Mouse (Mus musculus) midbrain, embryonic 14.5 days (tissue): ENCODE measurements at regions not wholly inside any gene's neighbourhood (a gene's known extent, or its start where the extent isn't known, plus 50 kb on each side); places are given as distances from the start of the nearest gene placed in this dataset.

ENCODE experiments used
- ATAC-seq: fragments of 200-750 bp; cut with Nextera tagmentation; 2 replicates; pipeline ENCODE4 v1.8.0; 2017; ENCODE audit warnings: moderate number of reproducible peaks, moderate library complexity; ENCODE audit not compliant: low FRiP score, low TSS enrichment
- DNase-seq: peaks from one replicate; pipeline ENCODE4 v3.0.0-alpha.2; 2015
- H3K27ac ChIP-seq: fragments of 300-500 bp; sonication (generic); replicated peaks from 2 replicates; pipeline ENCODE4 v1.5.1; 2014; ENCODE audit warnings: mild to moderate bottlenecking, low read depth, low read length, moderate library complexity
- H3K27me3 ChIP-seq: fragments of 300-500 bp; sonication (generic); 2 replicates; pipeline ENCODE4 v1.6.1; 2014; ENCODE audit warnings: low read length, control low read depth, mixed read lengths; ENCODE audit not compliant: control insufficient read depth, insufficient read depth
- H3K36me3 ChIP-seq: fragments of 300-500 bp; sonication (generic); 2 replicates; pipeline ENCODE4 v1.6.1; 2014; ENCODE audit warnings: low read length, control low read depth; ENCODE audit not compliant: control insufficient read depth, insufficient read depth
- H3K4me1 ChIP-seq: fragments of 300-500 bp; sonication (generic); 2 replicates; pipeline ENCODE4 v1.6.1; 2014; ENCODE audit warnings: mild to moderate bottlenecking, antibody characterized with exemption, low read length, control low read depth; ENCODE audit not compliant: control insufficient read depth, insufficient read depth
- H3K4me2 ChIP-seq: fragments of 300-500 bp; sonication (generic); 2 replicates; pipeline ENCODE4 v1.6.1; 2014; ENCODE audit warnings: mild to moderate bottlenecking, low read length, moderate library complexity
- H3K4me3 ChIP-seq: fragments of 300-500 bp; sonication (generic); replicated peaks from 2 replicates; pipeline ENCODE4 v1.5.1; 2014; ENCODE audit warnings: low read depth, low read length
- H3K9ac ChIP-seq: fragments of 300-500 bp; sonication (generic); replicated peaks from 2 replicates; pipeline ENCODE4 v1.6.1; 2014; ENCODE audit warnings: mild to moderate bottlenecking, low read length, moderate library complexity
- H3K9me3 ChIP-seq: fragments of 300-500 bp; sonication (generic); 2 replicates; pipeline ENCODE4 v1.6.1; 2016; ENCODE audit warnings: low read length, control low read depth, mixed read lengths; ENCODE audit not compliant: control insufficient read depth
- WGBS: fragments of 180-500 bp; shearing (Covaris S2); extraction: QIAGEN DNeasy Blood & Tissue Kit; methylation state at CpG from one replicate; pipeline ENCODE4 v1.1.7; 2014; 5-methylcytosine and 5-hydroxymethylcytosine counted together

- H3K4me2 ChIP-seq = no peak overlapping the region
- WGBS = 90% methylated on average over 7 of the region's 7 CpGs
- DNase-seq (no peak), ATAC-seq (no peak)
- H3K9ac ChIP-seq = no peak overlapping the region
- H3K9me3 ChIP-seq = no peaks in the 10 kb centered on the region
- H3K4me3 ChIP-seq = no peak overlapping the region
- no peak overlapping the region for H3K27ac ChIP-seq
- no peaks in the 10 kb centered on the region for H3K4me1 ChIP-seq
- no peaks in the 10 kb centered on the region for H3K27me3 ChIP-seq
- H3K36me3 ChIP-seq = no peaks in the 10 kb centered on the region
Observed at GRCm38 (mm10) chr11:112256326-112256725, 525.7 kb upstream of the Sox9 start.

GRCm38 (mm10) chr11:112264077-112264476 is 517.9 kb upstream of the Sox9 start:
- no peak overlapping the region for H3K9ac ChIP-seq
- no peak overlapping the region for H3K4me3 ChIP-seq
- no peak overlapping the region for H3K27ac ChIP-seq
- no peak overlapping the region for H3K4me2 ChIP-seq
- no peaks in the 10 kb centered on the region for H3K36me3 ChIP-seq
- H3K9me3 ChIP-seq = no peaks in the 10 kb centered on the region
- H3K27me3 ChIP-seq = no peaks in the 10 kb centered on the region
- 81% methylated on average over 4 of the region's 4 CpGs for WGBS
- no peak for DNase-seq
- no peaks in the 10 kb centered on the region for H3K4me1 ChIP-seq
- ATAC-seq = no peak

GRCm38 (mm10) chr11:112270911-112271310 is 511.1 kb upstream of the Sox9 start:
- H3K36me3 ChIP-seq = no peaks in the 10 kb centered on the region
- no peaks in the 10 kb centered on the region for H3K4me1 ChIP-seq
- DNase-seq (no peak), ATAC-seq (no peak)
- no peak overlapping the region for H3K4me3 ChIP-seq
- H3K27ac ChIP-seq = no peak overlapping the region
- no peak overlapping the region for H3K4me2 ChIP-seq
- H3K9ac ChIP-seq = no peak overlapping the region
- H3K27me3 ChIP-seq = no peaks in the 10 kb centered on the region
- H3K9me3 ChIP-seq = no peaks in the 10 kb centered on the region
- WGBS = 93% methylated on average over 5 of the region's 5 CpGs

- WGBS = 86% methylated on average over 1 of the region's 1 CpGs
- Histone ChIP-seq H3K4me2 (no peak overlapping the region), H3K27ac (no peak overlapping the region), H3K36me3 (no peaks in the 10 kb centered on the region), H3K4me1 (no peaks in the 10 kb centered on the region), H3K27me3 (no peaks in the 10 kb centered on the region), H3K9me3 (no peaks in the 10 kb centered on the region), H3K9ac (no peak overlapping the region), H3K4me3 (no peak overlapping the region)
- ATAC-seq (no peak), DNase-seq (no peak)
Observed at GRCm38 (mm10) chr11:112278566-112278965, 503.5 kb upstream of the Sox9 start.

GRCm38 (mm10) chr11:112282911-112283310 is 499.1 kb upstream of the Sox9 start:
- Histone ChIP-seq H3K9ac (no peak overlapping the region), H3K4me2 (no peak overlapping the region), H3K9me3 (no peaks in the 10 kb centered on the region), H3K4me1 (no peaks in the 10 kb centered on the region), H3K4me3 (no peak overlapping the region), H3K27me3 (no peaks in the 10 kb centered on the region), H3K36me3 (no peaks in the 10 kb centered on the region), H3K27ac (no peak overlapping the region)
- DNase-seq (no peak), ATAC-seq (no peak)
- WGBS = 89% methylated on average over 7 of the region's 7 CpGs

GRCm38 (mm10) chr11:112298901-112299341 is 483.1 kb upstream of the Sox9 start:
- no peaks in the 10 kb centered on the region for H3K27me3 ChIP-seq
- no peak overlapping the region for H3K4me3 ChIP-seq
- H3K36me3 ChIP-seq = no peaks in the 10 kb centered on the region
- no peak overlapping the region for H3K9ac ChIP-seq
- no peaks in the 10 kb centered on the region for H3K4me1 ChIP-seq
- H3K4me2 ChIP-seq = no peak overlapping the region
- DNase-seq (peak; percentile 6), ATAC-seq (no peak)
- no peak overlapping the region for H3K27ac ChIP-seq
- WGBS = 82% methylated on average over 5 of the region's 5 CpGs
- H3K9me3 ChIP-seq = no peaks in the 10 kb centered on the region

GRCm38 (mm10) chr11:112303091-112303490 is 478.9 kb upstream of the Sox9 start:
- Histone ChIP-seq H3K4me1 (no peaks in the 10 kb centered on the region), H3K9me3 (no peaks in the 10 kb centered on the region), H3K9ac (no peak overlapping the region), H3K27ac (no peak overlapping the region), H3K4me3 (no peak overlapping the region), H3K27me3 (no peaks in the 10 kb centered on the region), H3K4me2 (no peak overlapping the region), H3K36me3 (no peaks in the 10 kb centered on the region)
- 74% methylated on average over 2 of the region's 2 CpGs for WGBS
- ATAC-seq (no peak), DNase-seq (no peak)

GRCm38 (mm10) chr11:112325850-112326249 is 456.2 kb upstream of the Sox9 start:
- Histone ChIP-seq H3K27ac (no peak overlapping the region), H3K4me2 (no peak overlapping the region), H3K9ac (no peak overlapping the region), H3K4me1 (no peaks in the 10 kb centered on the region), H3K9me3 (no peaks in the 10 kb centered on the region), H3K36me3 (no peaks in the 10 kb centered on the region), H3K4me3 (no peak overlapping the region), H3K27me3 (no peaks in the 10 kb centered on the region)
- DNase-seq = no peak
- WGBS = 89% methylated on average over 4 of the region's 4 CpGs
- no peak for ATAC-seq

- Histone ChIP-seq H3K4me2 (no peak overlapping the region), H3K27me3 (no peaks in the 10 kb centered on the region), H3K9ac (no peak overlapping the region), H3K4me1 (no peaks in the 10 kb centered on the region), H3K4me3 (no peak overlapping the region), H3K27ac (no peak overlapping the region), H3K9me3 (no peaks in the 10 kb centered on the region), H3K36me3 (no peaks in the 10 kb centered on the region)
- WGBS = 39% methylated on average over 4 of the region's 4 CpGs
- ATAC-seq (no peak), DNase-seq (peak; percentile 28)
Observed at GRCm38 (mm10) chr11:112327606-112328005, 454.4 kb upstream of the Sox9 start.
